Mouse (Mus musculus) heart, adult 2 months (tissue): ENCODE measurements around the gene Slc25a38. TPM values are rescaled to one million over a fixed set of nuclear protein-coding genes. Genes with fewer than 3 reads are reported as not detected.

Experiments
- DNase-seq, 2 experiments: peaks; one replicate each; pipeline ENCODE4 v3.0.0; 2021
- H3K27ac ChIP-seq: fragments of 200-600 bp; 2 replicates; pipeline ENCODE4 v1.8.1; 2022
- H3K27me3 ChIP-seq: fragments of 200-500 bp; 2 replicates; pipeline ENCODE4 v1.6.1; 2012; ENCODE audit warnings: mild to moderate bottlenecking, low read length, inconsistent platforms, mixed read lengths; ENCODE audit not compliant: control insufficient read depth, insufficient read depth
- H3K36me3 ChIP-seq: fragments of 200-500 bp; 2 replicates; pipeline ENCODE4 v1.6.1; 2012; ENCODE audit warnings: low read length, inconsistent platforms; ENCODE audit not compliant: control insufficient read depth, insufficient read depth
- H3K4me1 ChIP-seq: fragments of 200-500 bp; 2 replicates; pipeline ENCODE4 v1.6.1; 2011; ENCODE audit warnings: low read length; ENCODE audit not compliant: control insufficient read depth, insufficient read depth
- H3K4me3 ChIP-seq: fragments of 200-600 bp; 2 replicates; pipeline ENCODE4 v1.8.1; 2022
- H3K79me2 ChIP-seq: fragments of 200-500 bp; replicated peaks from 2 replicates; pipeline ENCODE4 v1.6.1; 2012; ENCODE audit warnings: mild to moderate bottlenecking, inconsistent platforms, low read length, moderate library complexity, mixed read lengths; ENCODE audit not compliant: control insufficient read depth, insufficient read depth
- H3K9ac ChIP-seq: fragments of 200-500 bp; 2 replicates; pipeline ENCODE4 v1.6.1; 2012; ENCODE audit warnings: low read depth, mild to moderate bottlenecking, control low read depth, inconsistent platforms, low read length, mixed read lengths
- CTCF ChIP-seq: fragments of 200-600 bp; IDR thresholded peaks from 2 replicates; pipeline ENCODE4 v1.8.1; 2022; ENCODE audit warnings: antibody characterized with exemption, mild to moderate bottlenecking, moderate library complexity
- EP300 ChIP-seq: fragments of 200-500 bp; IDR thresholded peaks from 2 replicates; pipeline ENCODE4 v1.6.1; 2011; ENCODE audit warnings: low read depth, low read length, control low read depth; ENCODE audit not compliant: insufficient read depth
- POLR2A ChIP-seq: fragments of 200-500 bp; IDR thresholded peaks from 2 replicates; pipeline ENCODE4 v1.6.1; 2011; ENCODE audit warnings: mild to moderate bottlenecking, low read depth, low read length, control low read depth; ENCODE audit not compliant: insufficient read depth
- WGBS: fragments of 180-500 bp; shearing (Covaris S2); methylation state at CpG from one replicate; pipeline ENCODE4 v1.1.7; 2018; 5-methylcytosine and 5-hydroxymethylcytosine counted together
- intact Hi-C: fragments of 180-260 bp; cut with DNase I; formaldehyde crosslinking; loops from one replicate; pipeline ENCODE4 v1.15.1; 2025
- polyA plus RNA-seq: library from polyadenylated mRNA; depleted of rRNA; stranded (reverse); fragments of >200 nt; gene quantifications from 2 replicates; pipeline ENCODE4 v1.2.3, GENCODE M21; 2012
- total RNA-seq, 2 experiments: library from RNA; stranded (reverse); gene quantifications; 2 replicates each; pipeline ENCODE4 v1.2.3; 2021

Slc25a38 gene
- total and polyA plus RNA-seq, 3 experiments: 18.4 to 29.1 (median 22.7) TPM

- WGBS: 6% methylated on average over 4 of the region's 4 CpGs
- no peak overlapping the region for H3K27ac ChIP-seq
- no peaks in the 10 kb centered on the region for H3K27me3 ChIP-seq
- DNase-seq: peak; percentile 62 to 80
- TF ChIP-seq EP300 (peak; percentile 59; the same call in 1 of the 2 replicates), POLR2A (no peak), CTCF (peak; percentile 93)
- H3K4me1 ChIP-seq: no peaks in the 10 kb centered on the region
- H3K4me3 ChIP-seq: no peak overlapping the region
- H3K79me2 ChIP-seq: no peaks in the 10 kb centered on the region
- H3K36me3 ChIP-seq: no peaks in the 10 kb centered on the region
- intact Hi-C loops: loop anchor here (2.0 to 5.0 kb wide), 3 partner anchors 30 to 284 kb away; no protein-coding TSS in a partner anchor
- no peak overlapping the region for H3K9ac ChIP-seq
Observed at GRCm38 (mm10) chr9:120140652-120141051, 30.5 kb downstream of the Slc25a38 start.

GRCm38 (mm10) chr9:120144474-120144873 is 34.3 kb downstream of the Slc25a38 start:
- no peaks in the 10 kb centered on the region for H3K36me3 ChIP-seq
- H3K9ac ChIP-seq: no peak overlapping the region
- no peaks in the 10 kb centered on the region for H3K27me3 ChIP-seq
- no peak for TF ChIP-seq CTCF
- TF ChIP-seq EP300: no peak
- no peak for TF ChIP-seq POLR2A
- no peak for DNase-seq
- no peaks in the 10 kb centered on the region for H3K4me1 ChIP-seq
- intact Hi-C loops: loop anchor here (5.0 kb wide), 1 partner anchor 233 kb away; no protein-coding TSS in a partner anchor
- H3K27ac ChIP-seq: no peak overlapping the region
- WGBS: 83% methylated on average over 13 of the region's 13 CpGs
- no peak overlapping the region for H3K4me3 ChIP-seq
- H3K79me2 ChIP-seq: no peaks in the 10 kb centered on the region

- DNase-seq: no peak
- Histone ChIP-seq H3K4me1 (no peaks in the 10 kb centered on the region), H3K36me3 (no peaks in the 10 kb centered on the region), H3K27ac (no peak within 1 kb of the TSS), H3K79me2 (no peaks in the 10 kb centered on the region), H3K4me3 (no peak within 1 kb of the TSS), H3K9ac (no peak within 1 kb of the TSS), H3K27me3 (no peaks in the 10 kb centered on the region)
- 77% methylated on average over 11 of the region's 11 CpGs for WGBS
- TF ChIP-seq POLR2A (no peak), CTCF (no peak), EP300 (no peak)
- intact Hi-C loops: no loop called here
Observed at GRCm38 (mm10) chr9:120149222-120149828, 39.2 kb downstream of the Slc25a38 start, which contains the start of gene Mobp. Mobp (plus strand) TSS chr9:120149707.

- no peak for DNase-seq
- Histone ChIP-seq H3K4me1 (no peaks in the 10 kb centered on the region), H3K79me2 (no peaks in the 10 kb centered on the region), H3K36me3 (no peaks in the 10 kb centered on the region), H3K4me3 (no peak overlapping the region), H3K27ac (no peak overlapping the region), H3K9ac (no peak overlapping the region), H3K27me3 (no peaks in the 10 kb centered on the region)
- intact Hi-C loops: no loop called here
- TF ChIP-seq CTCF: no peak
- no peak for TF ChIP-seq EP300
- TF ChIP-seq POLR2A: no peak
- WGBS: 63% methylated on average over 5 of the region's 5 CpGs
Observed at GRCm38 (mm10) chr9:120151152-120151551, 41.0 kb downstream of the Slc25a38 start.

GRCm38 (mm10) chr9:120151906-120152399 is 41.8 kb downstream of the Slc25a38 start:
- no peak for DNase-seq
- WGBS: 73% methylated on average over 12 of the region's 12 CpGs
- Histone ChIP-seq H3K79me2 (no peaks in the 10 kb centered on the region), H3K4me3 (no peak overlapping the region), H3K27ac (no peak overlapping the region), H3K9ac (no peak overlapping the region), H3K36me3 (no peaks in the 10 kb centered on the region), H3K4me1 (no peaks in the 10 kb centered on the region), H3K27me3 (no peaks in the 10 kb centered on the region)
- TF ChIP-seq EP300 (no peak), POLR2A (no peak), CTCF (no peak)
- intact Hi-C loops: no loop called here

GRCm38 (mm10) chr9:120158047-120158446 is 47.9 kb downstream of the Slc25a38 start:
- H3K79me2 ChIP-seq: no peaks in the 10 kb centered on the region
- no peaks in the 10 kb centered on the region for H3K27me3 ChIP-seq
- H3K4me3 ChIP-seq: no peak overlapping the region
- H3K36me3 ChIP-seq: no peaks in the 10 kb centered on the region
- H3K4me1 ChIP-seq: no peaks in the 10 kb centered on the region
- 37% methylated on average over 4 of the region's 4 CpGs for WGBS
- intact Hi-C loops: no loop called here
- H3K27ac ChIP-seq: no peak overlapping the region
- no peak overlapping the region for H3K9ac ChIP-seq
- TF ChIP-seq EP300 (no peak), CTCF (no peak), POLR2A (no peak)
- DNase-seq: no peak
